Mouse (Mus musculus): ENCODE data around the gene Atg3.

The Atg3 gene

DNA sequence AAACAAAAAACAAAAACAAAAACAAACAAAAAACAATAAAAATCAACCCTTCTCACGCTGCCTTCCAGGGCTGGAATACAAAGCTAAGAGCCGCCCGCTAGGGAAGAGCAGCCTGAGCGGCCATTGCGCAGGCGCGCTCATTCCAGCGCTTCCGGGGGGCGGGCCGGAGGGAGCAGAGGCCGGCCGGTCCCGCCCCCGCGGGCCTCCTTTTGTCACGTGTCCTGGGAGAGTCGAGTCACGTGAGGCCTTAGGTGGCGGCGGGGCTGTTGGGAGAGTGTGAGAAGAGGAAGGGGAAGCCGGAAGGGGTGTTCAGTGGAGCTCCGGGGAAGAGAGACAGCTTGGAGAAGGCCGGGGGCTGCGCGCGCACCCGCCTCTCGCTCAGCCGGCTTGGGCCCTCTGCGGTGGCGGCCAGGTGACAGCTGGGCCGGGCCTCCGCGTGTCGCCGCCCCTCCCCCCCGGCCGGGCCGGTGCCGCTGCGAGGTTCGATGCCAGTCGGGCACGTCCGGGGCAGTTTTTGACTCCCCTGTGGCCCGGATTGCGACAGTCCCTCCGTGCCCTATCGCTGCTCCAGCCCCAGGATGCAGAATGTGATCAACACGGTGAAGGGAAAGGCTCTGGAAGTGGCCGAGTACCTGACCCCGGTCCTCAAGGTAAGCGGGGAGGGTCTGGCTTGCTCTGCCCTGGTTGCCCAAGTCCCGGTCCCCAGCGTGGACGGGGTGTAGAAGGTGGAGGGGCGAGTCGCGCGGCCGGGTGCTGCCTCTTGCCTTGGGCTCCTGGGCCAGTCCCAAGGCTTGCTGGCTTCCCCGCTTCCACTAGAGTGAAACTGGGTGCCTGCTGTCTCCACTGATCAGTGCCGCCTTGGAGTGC lies at the start of gene Atg3, which contains the start of gene Slc35a5:
Gene Atg3, plus strand, starts transcription at position 264 of the 867 bp plus-strand sequence.
Gene Slc35a5, minus strand, starts transcription at position 185 of the 867 bp plus-strand sequence.
- DNase-seq (ENCODE audit: low spot score), result peak; percentile 94

DNA sequence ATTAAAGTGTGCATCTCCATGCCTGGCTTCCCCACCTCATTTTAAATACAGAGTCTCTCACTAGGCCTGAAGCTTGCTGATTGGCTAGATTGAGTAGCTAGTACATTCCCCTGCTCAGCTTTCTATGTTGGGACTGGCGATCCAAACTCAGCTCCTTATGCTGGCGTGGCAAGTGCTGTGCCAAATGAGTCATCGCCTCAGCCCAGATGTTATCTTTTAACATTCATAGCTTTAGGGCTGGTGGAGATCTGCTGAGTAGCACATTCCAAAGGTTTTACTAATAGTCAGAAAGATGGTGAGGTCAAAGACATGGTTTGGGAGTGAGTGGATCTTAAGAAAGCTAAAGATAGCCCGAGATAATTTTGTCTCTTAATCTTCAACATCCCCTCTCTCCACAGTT lies 48.1 kb upstream of the Atg3 start:
- no peak for DNase-seq (ENCODE audit: low spot score)

DNA sequence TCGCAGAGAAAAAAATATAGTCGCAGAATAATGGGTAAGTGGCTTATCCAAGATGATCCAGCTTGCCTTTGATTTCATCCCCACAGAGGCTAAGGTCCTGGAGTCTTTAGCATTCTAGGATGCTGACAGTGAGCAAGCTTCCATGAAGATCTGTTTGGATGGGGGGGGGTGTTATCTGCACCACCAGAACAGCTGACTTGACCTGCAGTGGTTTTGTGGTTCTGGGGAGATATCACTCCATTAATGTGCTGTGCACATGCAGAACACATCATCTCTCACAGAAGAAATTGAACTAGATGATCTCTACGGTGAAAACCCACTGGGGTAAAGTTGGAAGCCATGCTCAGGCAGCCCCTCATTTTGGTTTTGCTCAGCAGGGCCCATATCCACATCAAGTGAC lies 41.4 kb upstream of the Atg3 start:
- DNase-seq (ENCODE audit: low spot score), result no peak

DNA sequence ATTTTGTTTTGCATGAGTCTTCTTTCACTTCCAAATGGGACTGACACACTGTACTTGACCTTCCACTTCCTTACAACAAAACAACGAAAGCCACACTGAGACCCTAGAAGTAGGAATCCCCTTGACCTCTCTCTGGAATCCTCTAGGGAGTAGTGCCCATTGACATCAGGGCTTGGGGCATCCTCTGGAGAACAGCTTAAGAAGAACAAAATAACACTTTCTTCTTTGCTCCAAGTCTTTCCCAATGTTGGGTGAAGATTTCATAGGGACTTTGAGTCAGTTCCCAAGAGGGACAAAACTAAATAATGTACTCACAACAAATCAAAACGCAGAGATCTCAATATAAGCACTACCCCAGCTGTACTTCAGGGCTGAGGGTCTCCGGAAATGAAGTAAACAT lies 39.8 kb upstream of the Atg3 start:
- DNase-seq (ENCODE audit: low spot score), result no peak

DNA sequence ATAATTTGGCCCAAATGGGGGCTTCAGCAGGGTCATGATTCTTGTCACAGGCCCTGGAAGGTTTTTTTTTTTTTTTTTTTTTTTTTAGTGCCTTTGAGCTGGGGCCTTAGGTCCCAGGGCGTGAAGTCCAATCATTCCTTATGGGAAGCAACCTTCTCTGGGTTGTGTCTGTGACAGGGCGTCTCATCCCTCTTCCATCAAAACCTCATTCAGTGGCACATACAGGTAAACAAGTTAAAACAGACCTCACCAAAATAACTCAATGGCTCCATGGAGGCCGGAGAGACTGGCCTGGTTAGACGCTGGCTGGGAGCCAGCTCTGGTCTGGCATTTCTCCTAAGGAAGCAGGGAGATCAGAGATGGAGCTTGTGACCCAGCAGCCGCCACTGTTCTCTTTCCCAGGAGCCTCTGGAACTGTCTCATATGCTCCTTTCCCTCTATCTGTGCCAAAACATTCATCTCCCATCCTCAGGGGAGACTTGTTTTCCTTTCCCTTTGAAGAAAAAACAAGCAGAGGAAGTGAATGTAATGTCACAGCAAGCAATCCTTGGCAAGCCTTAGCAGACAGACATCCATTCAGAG lies 37.6 kb upstream of the Atg3 start:
- no peak for DNase-seq (ENCODE audit: low spot score)

DNA sequence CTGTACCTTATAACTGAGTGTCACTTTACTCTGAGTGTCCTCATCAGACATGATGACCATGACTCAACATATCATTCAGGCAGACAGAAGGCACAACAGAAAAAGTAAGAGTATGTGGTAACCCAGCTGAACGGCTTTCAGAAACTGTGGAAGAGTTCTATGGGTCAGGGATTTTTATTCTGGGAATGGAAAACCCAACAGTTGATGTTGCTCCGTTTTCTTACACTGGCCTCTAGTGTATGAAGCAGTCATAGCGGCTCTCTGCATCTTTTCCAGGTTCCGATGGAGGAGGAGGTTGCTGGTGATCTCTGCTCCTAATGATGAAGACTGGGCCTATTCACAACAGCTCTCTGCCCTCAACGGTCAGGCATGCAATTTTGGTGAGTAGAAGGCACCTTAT lies 36.0 kb upstream of the Atg3 start:
- no peak for DNase-seq (ENCODE audit: low spot score)

DNA sequence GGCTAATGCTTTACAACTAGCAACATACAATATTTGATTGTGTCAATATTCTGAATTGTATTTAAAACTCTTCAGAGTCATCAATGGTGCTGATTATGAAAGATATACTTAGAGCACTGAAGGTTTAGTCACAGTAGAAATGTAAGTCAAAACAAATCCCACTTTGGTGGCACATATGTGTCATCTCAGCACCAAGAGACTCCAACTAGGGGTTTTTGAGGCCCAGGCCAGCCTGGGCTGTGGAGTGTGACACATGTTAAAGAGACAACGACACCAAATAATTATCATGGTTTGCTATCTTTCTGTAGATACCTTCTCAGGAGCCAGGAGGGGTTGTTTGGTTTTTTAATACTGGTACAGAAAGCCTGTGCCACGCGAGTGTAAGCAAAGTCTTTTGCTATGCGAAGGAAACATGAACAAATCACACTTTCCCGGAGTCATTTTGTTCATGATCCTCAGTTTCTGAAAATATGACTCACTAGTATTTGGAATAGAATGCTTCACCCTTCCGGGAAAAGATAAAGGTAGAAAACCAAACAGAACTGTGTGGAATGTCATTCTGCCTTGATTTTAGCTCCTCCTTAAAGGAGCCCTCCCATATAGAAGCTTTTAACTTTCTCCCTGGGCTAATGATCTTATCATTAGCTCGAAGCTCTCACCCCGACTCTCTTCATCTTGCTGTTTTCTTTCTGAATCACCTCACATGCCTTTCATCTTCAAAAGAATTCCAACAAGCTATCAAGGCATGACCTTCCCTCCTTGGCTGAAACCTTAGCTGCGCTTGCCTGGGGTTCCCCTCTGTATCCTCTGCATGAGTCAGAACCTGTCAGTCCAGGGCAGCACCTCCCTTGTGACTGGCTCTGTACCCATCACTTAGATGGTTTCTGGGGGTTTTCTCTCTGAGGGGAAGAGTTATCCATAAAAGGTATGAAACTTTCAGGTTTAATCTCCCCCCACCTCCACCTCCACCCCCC lies 34.1 kb upstream of the Atg3 start:
- no peak for DNase-seq (ENCODE audit: low spot score)

DNA sequence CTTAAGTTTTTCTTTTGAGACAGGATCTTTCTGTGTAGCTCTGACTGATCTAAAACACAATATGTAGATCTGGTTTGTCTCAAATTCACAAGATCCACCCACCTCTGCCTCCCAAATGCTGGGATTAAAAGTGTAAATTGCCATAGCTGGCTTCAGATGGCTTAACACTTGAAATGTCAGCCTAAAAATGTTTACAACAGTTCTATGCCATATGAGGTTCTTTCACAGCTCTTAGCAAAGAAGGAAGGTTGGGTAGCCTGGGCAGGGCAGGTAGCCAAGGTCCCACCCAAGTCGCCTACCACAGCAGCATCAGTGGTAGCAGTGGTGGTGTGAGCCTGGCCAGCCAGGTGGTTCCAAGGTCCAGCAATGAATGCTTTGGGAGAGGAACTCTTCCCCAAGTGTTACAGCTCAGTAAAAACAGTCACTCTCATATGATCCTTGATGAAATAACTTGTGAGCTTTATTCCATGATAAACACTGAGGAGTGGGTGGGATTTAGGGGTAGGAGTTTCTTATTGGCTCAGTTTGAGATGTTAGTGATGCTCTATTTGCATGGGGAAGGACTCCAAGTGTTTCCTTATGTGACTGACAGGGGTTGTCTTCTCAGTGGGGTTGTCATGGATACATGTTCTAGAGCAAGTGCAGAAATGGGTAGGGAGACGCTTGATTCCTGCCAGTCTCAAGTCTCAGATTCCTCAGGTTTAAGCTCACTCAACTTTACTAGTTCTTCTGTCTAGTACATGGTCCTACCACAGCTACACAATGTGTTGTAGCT lies 30.5 kb upstream of the Atg3 start:
- peak; percentile 39 for DNase-seq (ENCODE audit: low spot score)

DNA sequence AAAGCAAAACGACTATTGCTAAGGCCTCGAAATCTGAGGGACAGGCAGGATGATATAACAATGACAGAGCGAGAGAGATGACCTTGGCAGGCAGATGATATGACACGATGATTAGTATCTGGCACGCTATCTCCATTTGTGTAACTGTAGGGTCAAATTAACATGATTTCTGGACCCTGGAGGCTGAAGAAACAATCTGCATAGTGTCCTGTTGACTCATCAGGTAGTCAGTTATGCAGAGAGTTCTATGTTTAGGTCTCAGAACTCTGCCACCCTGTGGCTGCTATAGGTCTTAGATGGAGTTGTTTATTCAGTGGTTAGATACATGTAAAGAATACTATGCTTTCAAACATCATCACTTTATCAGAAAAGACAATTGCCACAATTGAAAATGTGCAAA lies 16.9 kb upstream of the Atg3 start:
- no peak for DNase-seq (ENCODE audit: low spot score)

DNA sequence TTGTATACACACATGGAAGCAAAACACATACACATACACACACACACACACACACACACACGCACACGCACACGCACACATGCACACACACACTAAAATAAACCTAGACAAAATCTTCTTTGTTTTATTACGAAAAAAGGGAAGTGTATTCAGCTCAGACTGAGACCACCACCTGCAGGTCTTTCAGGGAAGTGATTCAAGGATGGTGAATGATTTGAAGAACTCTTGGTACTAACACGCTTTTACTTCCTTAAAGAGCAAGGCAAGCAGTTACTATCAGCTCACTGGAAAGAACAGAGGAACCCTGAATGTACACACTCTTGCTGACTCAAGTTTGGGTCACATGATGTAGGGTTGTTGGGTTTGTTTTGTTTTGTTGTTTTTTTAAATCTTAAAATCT lies 16.0 kb upstream of the Atg3 start:
- DNase-seq (ENCODE audit: low spot score), result no peak

DNA sequence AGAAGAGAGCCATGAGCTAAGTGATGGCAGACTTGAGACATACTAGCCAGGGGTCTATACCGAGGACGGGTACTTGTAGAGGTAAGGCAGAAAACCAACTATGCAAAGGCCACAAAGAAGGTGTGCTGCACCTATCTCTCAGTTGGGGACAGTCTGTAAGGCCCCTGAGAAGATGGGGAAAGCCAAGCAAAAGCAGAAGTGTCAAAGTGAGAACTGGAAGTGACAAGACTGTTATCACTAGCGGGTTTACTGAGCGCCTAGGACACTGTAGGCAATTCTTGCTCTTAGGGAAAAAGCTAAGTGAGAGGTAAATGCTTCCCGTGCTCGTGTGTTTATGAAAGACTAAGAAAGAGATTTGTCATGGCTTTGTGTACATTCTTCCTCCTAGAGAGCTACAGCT lies 13.5 kb upstream of the Atg3 start:
- DNase-seq (ENCODE audit: low spot score), result no peak

DNA sequence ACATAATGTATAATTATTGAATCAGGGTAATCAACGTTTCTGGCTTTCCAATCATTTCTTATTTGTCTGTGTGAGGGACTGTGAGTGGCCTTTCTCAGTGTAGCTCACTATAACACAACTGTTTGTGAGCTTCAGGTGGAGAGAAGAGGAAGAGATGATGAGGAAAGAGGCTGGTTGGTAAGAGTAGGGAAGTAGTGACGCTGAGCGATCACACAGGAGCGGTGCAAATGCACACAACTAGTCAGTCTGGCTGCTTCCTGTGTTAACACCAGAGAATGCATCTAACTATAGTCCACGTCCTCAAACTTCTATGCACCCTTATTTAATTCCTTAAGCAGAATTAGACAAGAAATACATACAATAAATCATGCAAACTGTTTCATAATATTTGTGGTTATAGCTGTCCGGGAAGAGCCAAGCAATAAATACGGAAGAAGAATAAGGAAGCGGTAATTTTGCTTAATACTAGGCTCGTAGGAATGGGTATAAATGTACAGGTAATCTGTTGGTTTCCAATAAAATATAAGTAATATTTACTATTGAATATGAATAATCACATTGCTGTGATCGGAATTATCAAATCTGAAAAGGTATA lies 10.0 kb upstream of the Atg3 start:
- no peak for DNase-seq (ENCODE audit: low spot score)

DNA sequence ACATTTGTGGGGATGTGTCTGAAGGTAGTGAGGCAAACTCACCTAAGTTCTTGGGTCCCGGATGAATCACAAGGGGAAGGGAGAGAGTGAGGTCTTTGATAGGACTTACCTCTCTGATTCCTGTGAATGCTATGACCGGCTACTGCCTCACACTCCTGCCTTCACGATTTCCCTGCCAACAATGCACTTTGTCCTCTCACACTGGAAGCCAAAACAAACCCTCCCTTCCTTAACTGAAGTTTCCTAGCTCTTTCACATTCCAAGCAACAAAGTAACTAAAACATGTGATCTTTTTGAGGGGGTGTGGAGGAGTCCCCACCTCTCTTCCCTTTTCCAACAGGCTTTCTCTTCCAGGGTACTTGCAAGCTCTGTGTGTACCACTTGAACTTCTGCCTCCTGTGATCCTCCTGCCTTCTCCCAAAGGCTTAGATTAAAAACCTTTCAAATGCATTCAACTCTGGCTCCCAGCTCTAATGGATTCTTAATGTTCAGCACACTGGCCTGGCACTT lies 3.8 kb upstream of the Atg3 start:
- no peak for DNase-seq (ENCODE audit: low spot score)

DNA sequence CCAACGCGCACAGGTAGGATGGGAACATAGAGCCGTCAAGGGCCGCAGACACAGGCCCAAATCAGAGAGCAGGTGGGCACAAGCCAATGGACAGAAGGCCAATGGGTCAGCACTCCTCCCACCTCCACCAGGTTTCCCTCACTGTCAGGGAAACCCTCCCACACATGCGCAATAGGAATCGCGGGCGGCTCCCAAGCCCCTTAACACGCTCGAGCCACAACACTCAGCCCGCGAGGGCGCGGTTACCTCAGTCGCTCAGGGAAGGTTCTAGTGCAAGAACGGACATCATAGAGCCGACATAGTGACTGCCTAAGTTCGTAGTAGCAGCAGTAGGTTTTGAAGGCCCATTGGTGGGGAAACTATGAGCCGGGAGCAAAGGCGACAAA lies 456 bp upstream of the Atg3 start:
- DNase-seq (ENCODE audit: low spot score), result peak; percentile 41

DNA sequence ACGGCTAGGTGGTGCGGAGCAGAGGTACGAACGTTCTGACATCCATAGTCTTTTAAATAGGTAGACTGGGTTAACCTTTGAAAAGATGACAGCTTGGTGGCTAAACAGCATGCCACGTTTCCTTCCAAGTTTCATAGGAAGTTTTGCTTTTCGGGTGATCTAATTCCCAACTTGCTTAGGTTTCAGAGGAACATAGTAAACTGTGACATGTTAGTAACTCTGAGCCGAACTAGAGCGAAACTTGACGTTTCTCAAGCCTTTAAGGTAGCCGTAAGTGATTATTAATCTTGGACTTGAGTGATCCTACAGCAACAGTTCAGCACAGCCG lies 768 bp downstream of the Atg3 start:
- no peak for DNase-seq (ENCODE audit: low spot score)

DNA sequence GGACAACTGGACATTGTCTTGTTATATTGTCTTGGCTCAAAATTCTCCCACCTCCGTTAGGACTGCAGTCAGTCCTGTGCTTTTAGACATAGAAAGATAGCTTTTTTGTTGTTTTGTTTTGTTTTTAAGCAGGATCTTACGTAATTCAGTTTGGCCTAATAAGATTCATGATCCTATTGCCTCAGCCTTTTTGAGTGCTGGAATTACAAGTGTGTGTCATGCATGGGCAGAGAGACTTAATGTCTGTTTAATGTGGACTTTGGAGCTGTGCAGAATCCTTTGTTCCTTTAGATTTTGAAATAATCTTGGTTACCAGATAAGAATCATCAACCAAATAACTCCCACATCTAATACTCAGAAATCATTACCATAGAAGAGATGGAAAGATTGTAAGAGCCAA lies 20.0 kb downstream of the Atg3 start:
- DNase-seq (ENCODE audit: low spot score), result no peak

DNA sequence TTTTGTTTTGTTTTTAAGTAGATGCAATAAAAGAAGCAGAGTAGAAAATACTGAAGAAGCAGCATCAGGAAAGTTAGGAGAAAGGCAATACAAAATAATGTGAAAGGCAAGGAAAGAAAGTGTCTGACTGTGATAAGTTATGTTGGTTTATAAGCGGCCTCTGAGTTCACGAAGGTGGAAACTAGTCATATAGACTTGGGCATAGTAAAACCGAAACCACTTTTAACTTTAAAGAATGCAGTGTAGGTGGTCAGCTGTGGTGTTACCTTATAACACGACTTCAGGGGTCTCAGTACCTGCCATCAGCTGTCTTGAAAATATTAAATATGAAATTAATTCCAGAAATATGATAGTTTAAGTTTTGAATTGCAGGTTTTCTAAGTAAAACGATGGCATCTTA lies 23.2 kb downstream of the Atg3 start:
- no peak for DNase-seq (ENCODE audit: low spot score)

DNA sequence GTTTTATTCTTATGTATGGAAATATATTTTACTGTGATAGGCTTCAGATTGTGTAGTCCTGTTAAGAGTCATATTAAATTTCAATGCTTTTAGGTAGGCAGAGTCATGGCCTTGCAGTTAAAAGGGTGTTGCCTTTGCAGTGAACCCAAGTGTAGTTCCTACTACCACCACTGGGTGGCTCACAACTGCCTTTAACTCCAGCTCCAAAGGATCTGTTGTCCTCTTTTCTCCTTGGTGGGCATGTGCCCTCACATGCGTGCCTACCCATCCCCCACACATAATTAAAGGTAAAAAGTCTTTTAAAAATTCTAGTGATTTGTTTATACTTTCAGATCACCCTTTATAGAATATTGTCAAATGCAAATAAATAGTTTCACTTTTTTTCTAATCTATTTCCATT lies 34.0 kb downstream of the Atg3 start:
- peak; percentile 56 for DNase-seq (ENCODE audit: low spot score)

DNA sequence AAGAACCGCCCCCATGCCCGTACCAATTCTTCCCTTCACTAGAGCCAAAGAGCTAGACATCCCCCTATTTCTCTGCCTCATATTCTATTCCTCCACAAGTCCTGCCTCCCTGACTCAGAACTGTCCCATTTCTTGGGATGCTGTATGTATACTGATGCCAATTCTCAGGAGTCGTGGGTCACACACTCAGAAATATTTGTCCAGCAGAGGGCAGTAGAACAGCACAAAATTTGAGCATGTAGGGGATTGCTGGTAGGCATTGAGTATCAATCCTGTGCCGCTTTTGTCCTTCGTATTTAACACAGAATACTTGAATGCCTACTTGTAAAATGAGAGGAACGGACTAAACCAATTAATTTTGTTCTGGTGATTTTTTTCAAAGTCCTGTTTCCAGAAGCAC lies 38.2 kb downstream of the Atg3 start:
- DNase-seq (ENCODE audit: low spot score), result peak; percentile 58

DNA sequence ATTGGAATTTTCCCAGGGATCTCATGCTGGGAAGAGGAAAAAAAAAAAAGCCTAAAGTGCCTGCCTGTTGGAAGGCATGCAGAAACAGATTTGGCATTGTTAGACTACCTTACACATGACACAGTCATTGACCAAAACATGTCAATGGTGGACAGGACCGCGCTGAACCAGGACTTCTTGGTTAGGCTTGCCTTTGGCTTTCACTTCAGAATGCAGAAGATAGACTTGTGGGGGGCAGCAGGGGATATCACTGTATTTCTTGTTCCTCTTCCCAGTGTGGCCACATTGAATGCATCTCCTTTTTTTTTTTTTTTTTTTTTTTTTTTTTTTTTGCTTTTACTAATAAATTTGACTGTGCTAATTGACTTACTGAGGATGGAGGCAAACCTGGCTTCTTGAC lies 42.8 kb downstream of the Atg3 start:
- no peak for DNase-seq (ENCODE audit: low spot score)

DNA sequence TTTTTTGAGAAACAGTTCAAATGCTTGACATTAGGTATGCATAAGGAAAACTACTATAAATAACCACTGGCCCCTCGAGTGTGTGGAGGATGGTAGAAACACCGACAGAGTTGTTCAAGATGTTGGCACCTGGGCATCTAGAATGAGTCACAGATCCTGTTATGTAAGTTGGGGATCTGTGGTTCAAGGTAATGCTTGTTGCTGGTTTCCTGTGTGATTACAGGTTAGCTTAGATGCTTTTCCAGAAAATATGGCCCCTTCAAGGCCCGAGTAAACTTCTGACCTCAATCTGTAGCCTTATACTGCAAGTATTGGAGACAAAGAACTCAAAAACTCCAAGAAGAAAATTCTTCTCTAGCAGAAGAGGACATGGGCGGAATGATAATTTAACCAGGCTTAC lies 45.9 kb downstream of the Atg3 start:
- no peak for DNase-seq (ENCODE audit: low spot score)
